Mouse (Mus musculus) hindbrain, embryonic 12.5 days (tissue): ENCODE measurements at regions not wholly inside any gene's neighbourhood (a gene's known extent, or its start where the extent isn't known, plus 50 kb on each side); places are given as distances from the start of the nearest gene placed in this dataset.

ENCODE experiments used
- ATAC-seq: fragments of 200-750 bp; cut with Nextera tagmentation; 2 replicates; pipeline ENCODE4 v1.8.0; 2017; ENCODE audit warnings: moderate TSS enrichment; ENCODE audit not compliant: low FRiP score
- H3K27ac ChIP-seq: fragments of 300-500 bp; sonication (generic); 2 replicates; pipeline ENCODE4 v1.5.1; 2016; ENCODE audit warnings: mild to moderate bottlenecking
- H3K27me3 ChIP-seq: fragments of 300-500 bp; sonication (generic); 2 replicates; pipeline ENCODE4 v1.6.1; 2016; ENCODE audit warnings: mild to moderate bottlenecking
- H3K36me3 ChIP-seq: fragments of 300-500 bp; sonication (generic); 2 replicates; pipeline ENCODE4 v1.6.1; 2016; ENCODE audit warnings: mild to moderate bottlenecking
- H3K4me1 ChIP-seq: fragments of 300-500 bp; sonication (generic); 2 replicates; pipeline ENCODE4 v1.6.1; 2016
- H3K4me2 ChIP-seq: fragments of 300-500 bp; sonication (generic); replicated peaks from 2 replicates; pipeline ENCODE4 v1.6.1; 2016; ENCODE audit warnings: mild to moderate bottlenecking
- H3K4me3 ChIP-seq: fragments of 300-500 bp; sonication (generic); 2 replicates; pipeline ENCODE4 v1.5.1; 2016; ENCODE audit warnings: mild to moderate bottlenecking
- H3K9ac ChIP-seq: fragments of 300-500 bp; sonication (generic); 2 replicates; pipeline ENCODE4 v1.6.1; 2016; ENCODE audit warnings: mild to moderate bottlenecking, moderate library complexity
- H3K9me3 ChIP-seq: fragments of 300-500 bp; sonication (generic); replicated peaks from 2 replicates; pipeline ENCODE4 v1.6.1; 2016; ENCODE audit warnings: mild to moderate bottlenecking

- Histone ChIP-seq H3K36me3 (no peaks in the 10 kb centered on the region), H3K4me2 (no peak overlapping the region), H3K4me1 (no peaks in the 10 kb centered on the region), H3K9me3 (no peaks in the 10 kb centered on the region), H3K27me3 (no peaks in the 10 kb centered on the region), H3K9ac (no peak overlapping the region), H3K4me3 (no peak overlapping the region), H3K27ac (no peak overlapping the region)
- peak; percentile 69; the same call in 1 of the 2 replicates for ATAC-seq
Measured at GRCm38 (mm10) chr3:48333534-48333933, 1423.6 kb downstream of the Pcdh18 start.
